Mouse (Mus musculus) heart, embryonic 15.5 days (tissue): ENCODE results near the gene Manbal. TPM values are rescaled to one million over a fixed set of nuclear protein-coding genes. Genes with fewer than 3 reads are reported as not detected.

Source experiments
- ATAC-seq: fragments of 200-750 bp; cut with Nextera tagmentation; replicated peaks from 2 replicates; pipeline ENCODE4 v1.8.0; 2017; ENCODE audit warnings: low read depth, moderate TSS enrichment; ENCODE audit not compliant: insufficient number of reproducible peaks, insufficient read depth, low FRiP score
- H3K27ac ChIP-seq: fragments of 300-500 bp; sonication (generic); 2 replicates; pipeline ENCODE4 v1.5.1; 2015; ENCODE audit warnings: mild to moderate bottlenecking, inconsistent platforms
- H3K27me3 ChIP-seq: fragments of 300-500 bp; sonication (generic); 2 replicates; pipeline ENCODE4 v1.6.1; 2015; ENCODE audit warnings: inconsistent platforms
- H3K36me3 ChIP-seq: fragments of 300-500 bp; sonication (generic); 2 replicates; pipeline ENCODE4 v1.6.1; 2015; ENCODE audit warnings: mild to moderate bottlenecking, inconsistent platforms
- H3K4me1 ChIP-seq: fragments of 300-500 bp; sonication (generic); replicated peaks from 2 replicates; pipeline ENCODE4 v1.6.1; 2015; ENCODE audit warnings: inconsistent platforms
- H3K4me2 ChIP-seq: fragments of 300-500 bp; sonication (generic); 2 replicates; pipeline ENCODE4 v1.6.1; 2015; ENCODE audit warnings: inconsistent platforms, mild to moderate bottlenecking, moderate library complexity
- H3K4me3 ChIP-seq: fragments of 300-500 bp; sonication (generic); 2 replicates; pipeline ENCODE4 v1.5.1; 2015; ENCODE audit warnings: mild to moderate bottlenecking, inconsistent platforms
- H3K9ac ChIP-seq: fragments of 300-500 bp; sonication (generic); 2 replicates; pipeline ENCODE4 v1.6.1; 2015; ENCODE audit warnings: mild to moderate bottlenecking, inconsistent platforms
- H3K9me3 ChIP-seq: fragments of 300-500 bp; sonication (generic); replicated peaks from 2 replicates; pipeline ENCODE4 v1.6.1; 2016; ENCODE audit warnings: inconsistent platforms
- WGBS: fragments of 180-500 bp; shearing (Covaris S2); methylation state at CpG from one replicate; pipeline ENCODE4 v1.1.7; 2015; ENCODE audit warnings: mixed read lengths; 5-methylcytosine and 5-hydroxymethylcytosine counted together
- polyA plus RNA-seq: library from polyadenylated mRNA; unstranded; fragments of >200 nt; fragmentation: Nextera tagmentation; extraction: Ambion mirVana; gene quantifications from 2 replicates; pipeline ENCODE4 v1.2.1, GENCODE M21; 2015

The Manbal gene
- polyA plus RNA-seq, 1 experiment from 2014 or later = 49.7 TPM

DNA sequence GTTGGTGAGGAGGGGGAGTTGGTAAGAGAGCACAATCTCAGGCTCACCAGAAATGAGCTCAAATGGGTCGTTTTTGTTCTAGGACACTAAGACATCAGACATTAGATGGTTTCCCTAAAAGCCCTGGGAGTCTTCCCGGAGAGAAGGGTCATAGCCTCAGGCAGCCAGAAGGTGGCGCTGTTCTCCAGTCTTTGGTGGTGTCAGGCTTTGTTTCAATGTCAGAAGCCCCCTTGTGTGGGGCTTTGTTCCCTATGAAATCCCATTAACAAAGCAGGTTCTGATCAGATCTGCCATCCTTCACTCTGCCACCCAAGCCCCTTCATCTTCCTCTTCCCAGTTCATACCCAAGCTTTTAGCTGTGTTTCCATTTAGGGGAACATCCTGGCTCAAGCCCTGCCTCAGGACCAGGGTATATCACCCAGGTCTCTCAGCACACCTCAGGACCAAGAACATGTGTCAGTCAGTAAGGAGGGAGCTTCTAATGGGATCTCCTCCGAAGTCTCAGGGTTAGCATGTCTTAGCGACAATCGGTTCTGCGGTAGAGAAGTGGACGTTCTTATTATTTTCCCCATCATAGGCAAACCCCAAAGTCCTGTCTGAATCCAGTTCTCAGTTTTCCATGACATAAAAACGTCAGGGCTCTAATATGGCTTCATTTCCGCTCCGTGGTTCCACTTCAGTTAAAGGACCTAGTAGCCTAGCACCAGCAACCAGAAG lies 25.7 kb upstream of the Manbal start:
- Histone ChIP-seq H3K9me3 (no peaks in the 10 kb centered on the region), H3K4me3 (no peak overlapping the region), H3K9ac (no peak overlapping the region), H3K4me2 (no peak overlapping the region), H3K27me3 (0 out of 2 replicates have a peak, but pooled peaks cover 3% of the 10 kb centered on the region), H3K4me1 (no peaks in the 10 kb centered on the region), H3K27ac (no peak overlapping the region), H3K36me3 (no peaks in the 10 kb centered on the region)
- 39% methylated on average over 11 of the region's 11 CpGs for WGBS
- ATAC-seq = no peak

DNA sequence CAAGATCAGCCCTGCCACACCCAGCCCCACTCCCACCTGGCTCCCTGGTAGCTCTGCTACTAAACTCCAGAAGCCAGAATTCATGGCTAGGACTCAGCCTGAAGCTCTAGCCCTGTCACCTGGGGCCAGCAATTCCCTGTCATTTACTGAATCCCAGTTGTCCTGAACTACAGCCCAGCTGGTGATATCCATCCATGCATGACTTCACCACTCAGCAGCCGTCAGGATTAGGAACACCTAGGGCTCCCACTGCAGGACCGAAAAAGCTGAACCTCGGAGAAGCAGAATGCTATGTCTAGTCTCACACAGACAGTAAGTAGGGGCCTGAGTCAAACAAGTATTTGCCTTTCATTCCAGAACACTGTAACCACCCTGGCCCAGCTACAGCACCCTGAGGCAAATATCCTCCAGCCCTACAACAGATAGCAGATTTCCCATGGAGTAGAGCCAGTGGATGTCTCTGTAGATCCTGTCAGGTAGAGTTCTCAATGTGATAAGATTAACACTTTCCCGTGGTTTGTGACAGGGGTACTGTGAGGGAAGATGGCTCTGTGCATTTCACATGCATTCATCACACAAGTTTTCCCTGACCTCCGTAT lies 25.0 kb upstream of the Manbal start:
- 48% methylated on average over 5 of the region's 5 CpGs for WGBS
- Histone ChIP-seq H3K36me3 (no peaks in the 10 kb centered on the region), H3K4me3 (no peak overlapping the region), H3K27me3 (no peaks in the 10 kb centered on the region), H3K27ac (no peak overlapping the region), H3K4me1 (peaks cover under 1% of the 10 kb centered on the region), H3K4me2 (no peak overlapping the region), H3K9me3 (no peaks in the 10 kb centered on the region), H3K9ac (no peak overlapping the region)
- ATAC-seq = no peak

DNA sequence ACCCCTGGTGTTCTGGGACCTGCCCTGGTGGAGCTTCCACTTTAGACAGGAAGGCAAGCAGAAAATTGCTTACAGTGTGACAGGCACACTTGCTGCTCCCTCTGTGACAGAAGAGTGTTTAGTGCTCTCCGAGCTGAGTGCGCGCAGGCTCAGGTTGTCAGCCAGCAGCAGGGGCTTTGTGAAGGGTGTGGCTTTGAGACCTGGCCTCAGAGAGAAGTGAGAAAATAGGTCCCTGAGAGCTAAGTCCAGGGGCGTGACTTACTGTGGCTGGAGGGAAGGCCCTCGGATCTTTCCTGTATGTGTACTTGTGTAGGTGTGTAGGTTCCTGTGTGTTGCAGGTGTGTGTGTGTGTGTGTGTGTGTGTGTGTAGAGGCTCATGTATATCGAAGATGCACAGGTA lies 24.1 kb upstream of the Manbal start:
- Histone ChIP-seq H3K27me3 (no peaks in the 10 kb centered on the region), H3K9me3 (no peaks in the 10 kb centered on the region), H3K36me3 (no peaks in the 10 kb centered on the region), H3K4me3 (no peak overlapping the region), H3K27ac (no peak overlapping the region), H3K4me1 (peaks cover 7% of the 10 kb centered on the region), H3K9ac (no peak overlapping the region), H3K4me2 (no peak overlapping the region)
- 68% methylated on average over 6 of the region's 6 CpGs for WGBS
- ATAC-seq = no peak

DNA sequence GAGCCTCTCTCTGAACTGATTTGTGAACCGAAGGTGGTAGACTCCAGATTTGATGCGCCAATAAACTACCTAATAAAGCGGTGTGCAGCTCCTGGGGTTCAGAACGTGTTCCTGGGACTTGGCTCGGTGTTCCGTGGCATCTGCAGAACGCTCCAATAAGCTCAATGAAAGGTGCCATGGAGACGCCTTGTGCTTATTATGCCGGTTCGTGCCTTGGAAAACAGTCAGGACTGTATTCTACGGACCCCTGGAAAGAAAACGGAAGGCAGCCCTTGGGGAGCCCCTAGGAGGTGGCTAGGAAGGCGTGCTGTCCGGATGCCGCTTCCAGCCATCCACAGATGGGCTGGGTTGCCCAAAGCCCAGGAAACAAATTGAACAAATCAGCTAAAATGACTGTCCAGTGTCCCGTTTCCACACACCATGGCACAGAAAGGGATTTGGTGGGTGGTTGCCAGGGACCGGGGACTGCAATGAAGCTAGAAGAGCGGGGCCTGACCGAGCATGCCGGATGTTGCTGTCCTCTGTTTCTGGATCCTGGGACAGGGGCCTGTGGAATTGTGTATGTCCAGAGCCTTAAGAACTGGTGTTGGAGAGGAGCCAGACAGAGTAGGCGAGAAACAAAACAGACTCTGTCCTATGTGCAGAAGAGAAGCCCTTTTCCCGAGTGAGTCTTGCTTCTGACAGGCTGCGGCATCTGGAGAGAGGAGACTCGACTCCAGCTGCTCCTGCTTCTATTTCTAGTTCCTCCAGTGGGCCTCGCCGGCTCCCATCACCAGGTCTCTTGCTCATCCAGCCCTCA lies 19.8 kb upstream of the Manbal start, which contains the start of gene Ghrh:
TSS of gene Ghrh (minus strand) at position 146 of the 799 bp plus-strand sequence.
- Histone ChIP-seq H3K27me3 (no peaks in the 10 kb centered on the region), H3K9me3 (no peaks in the 10 kb centered on the region), H3K4me1 (peaks cover 7% of the 10 kb centered on the region), H3K9ac (no peak within 1 kb of the TSS), H3K4me2 (0 out of 2 replicates have a peak within 1 kb of the TSS, but pooled peaks have one; percentile 8), H3K4me3 (no peak within 1 kb of the TSS), H3K36me3 (no peaks in the 10 kb centered on the region), H3K27ac (peak within 1 kb of the TSS; percentile 74)
- 57% methylated on average over 26 of the region's 26 CpGs for WGBS
- ATAC-seq = no peak; the same call in 1 of the 2 replicates

DNA sequence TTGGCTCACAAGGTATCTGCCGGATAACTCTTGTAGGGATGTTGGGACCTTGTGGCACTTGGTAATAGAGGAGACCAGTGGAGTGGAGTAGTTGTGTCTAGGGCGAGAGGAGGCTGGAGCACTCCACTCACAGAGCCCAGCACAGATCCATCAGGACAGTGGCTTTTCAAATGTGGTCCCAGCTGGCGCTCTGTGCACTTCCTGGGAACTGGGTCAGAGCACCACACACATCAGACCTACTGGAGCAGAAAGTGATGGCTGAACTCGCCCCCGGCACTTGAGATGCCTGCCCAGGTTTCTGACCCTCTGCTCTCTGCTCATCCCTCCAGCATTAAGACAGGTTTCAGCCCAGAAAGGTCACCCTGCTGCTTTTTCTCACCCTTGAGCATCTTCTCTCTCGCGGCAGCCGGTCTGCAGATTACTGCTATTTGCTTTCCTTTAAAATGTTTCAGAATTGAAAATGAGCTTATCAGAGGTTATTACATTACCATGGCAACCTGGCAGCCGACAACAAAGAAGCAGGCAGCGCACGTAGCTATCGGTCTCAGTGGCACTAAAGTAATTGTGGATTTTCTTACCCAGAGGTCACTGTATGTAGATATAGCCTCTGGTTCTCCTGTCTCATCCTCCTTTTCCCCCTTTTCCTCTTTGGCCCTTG lies 18.1 kb upstream of the Manbal start:
- Histone ChIP-seq H3K4me3 (no peak overlapping the region), H3K27me3 (no peaks in the 10 kb centered on the region), H3K4me2 (no peak overlapping the region), H3K36me3 (no peaks in the 10 kb centered on the region), H3K4me1 (peaks cover 7% of the 10 kb centered on the region), H3K9ac (no peak overlapping the region), H3K27ac (no peak overlapping the region), H3K9me3 (no peaks in the 10 kb centered on the region)
- no peak for ATAC-seq
- 64% methylated on average over 12 of the region's 12 CpGs for WGBS

DNA sequence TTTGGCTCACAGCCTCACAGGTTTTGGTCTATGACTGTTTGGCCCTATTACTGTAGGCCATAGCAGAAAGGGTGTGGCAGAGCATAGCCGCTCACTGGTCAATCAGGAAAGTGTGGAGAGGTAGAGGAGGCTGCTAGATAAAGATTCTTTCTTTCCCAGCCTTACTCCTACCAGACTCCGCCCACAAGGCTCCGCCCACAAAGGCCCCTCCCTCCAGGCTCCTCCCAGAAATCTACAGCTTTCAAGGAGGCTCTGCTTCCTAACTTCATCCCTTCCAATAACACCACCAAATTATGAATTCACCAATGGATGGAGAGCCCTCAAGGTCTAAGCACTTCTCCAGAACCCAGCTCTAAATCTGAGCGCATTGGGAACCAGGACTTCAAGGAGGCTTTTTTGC lies 14.2 kb upstream of the Manbal start:
- Histone ChIP-seq H3K9me3 (no peaks in the 10 kb centered on the region), H3K4me2 (no peak overlapping the region), H3K4me1 (no peaks in the 10 kb centered on the region), H3K36me3 (no peaks in the 10 kb centered on the region), H3K9ac (no peak overlapping the region), H3K27me3 (no peaks in the 10 kb centered on the region), H3K27ac (no peak overlapping the region), H3K4me3 (no peak overlapping the region)
- WGBS = 68% methylated on average over 4 of the region's 4 CpGs
- ATAC-seq = no peak

GRCm38 (mm10) chr2:157354106-157354505 lies 13.3 kb upstream of the Manbal start:
- no peaks in the 10 kb centered on the region for H3K36me3 ChIP-seq
- H3K4me1 ChIP-seq = no peaks in the 10 kb centered on the region
- H3K4me2 ChIP-seq = no peak overlapping the region
- ATAC-seq = no peak
- 67% methylated on average over 3 of the region's 3 CpGs for WGBS
- no peaks in the 10 kb centered on the region for H3K27me3 ChIP-seq
- H3K4me3 ChIP-seq = no peak overlapping the region
- no peak overlapping the region for H3K9ac ChIP-seq
- no peaks in the 10 kb centered on the region for H3K9me3 ChIP-seq
- H3K27ac ChIP-seq = no peak overlapping the region

GRCm38 (mm10) chr2:157360028-157360427 lies 7.4 kb upstream of the Manbal start:
- no peak overlapping the region for H3K9ac ChIP-seq
- WGBS = 76% methylated on average over 5 of the region's 5 CpGs
- ATAC-seq = no peak
- no peak overlapping the region for H3K4me3 ChIP-seq
- H3K9me3 ChIP-seq = no peaks in the 10 kb centered on the region
- peaks cover 6% of the 10 kb centered on the region for H3K4me1 ChIP-seq
- no peaks in the 10 kb centered on the region for H3K36me3 ChIP-seq
- H3K27ac ChIP-seq = no peak overlapping the region
- H3K4me2 ChIP-seq = no peak overlapping the region
- no peaks in the 10 kb centered on the region for H3K27me3 ChIP-seq

GRCm38 (mm10) chr2:157363031-157363430 lies 4.4 kb upstream of the Manbal start:
- no peak for ATAC-seq
- 64% methylated on average over 3 of the region's 3 CpGs for WGBS

GRCm38 (mm10) chr2:157366762-157367161 lies 632 bp upstream of the Manbal start:
- no peaks in the 10 kb centered on the region for H3K9me3 ChIP-seq
- no peaks in the 10 kb centered on the region for H3K36me3 ChIP-seq
- H3K4me1 ChIP-seq = peaks cover 25% of the 10 kb centered on the region
- no peak for ATAC-seq
- no peaks in the 10 kb centered on the region for H3K27me3 ChIP-seq
- peak overlapping the region; percentile 81 for H3K4me2 ChIP-seq
- H3K4me3 ChIP-seq = peak overlapping the region; percentile 95
- WGBS = 61% methylated on average over 9 of the region's 9 CpGs
- peak overlapping the region; percentile 94; the same call in 1 of the 2 replicates for H3K27ac ChIP-seq
- H3K9ac ChIP-seq = no peak overlapping the region

More at GRCm38 (mm10) chr2:157363031-157363430, 4.4 kb upstream of the Manbal start:
- Histone ChIP-seq H3K9ac (no peak overlapping the region), H3K4me2 (no peak overlapping the region), H3K4me1 (peaks cover 12% of the 10 kb centered on the region), H3K27ac (no peak overlapping the region), H3K36me3 (no peaks in the 10 kb centered on the region), H3K4me3 (no peak overlapping the region), H3K27me3 (no peaks in the 10 kb centered on the region), H3K9me3 (no peaks in the 10 kb centered on the region)

DNA sequence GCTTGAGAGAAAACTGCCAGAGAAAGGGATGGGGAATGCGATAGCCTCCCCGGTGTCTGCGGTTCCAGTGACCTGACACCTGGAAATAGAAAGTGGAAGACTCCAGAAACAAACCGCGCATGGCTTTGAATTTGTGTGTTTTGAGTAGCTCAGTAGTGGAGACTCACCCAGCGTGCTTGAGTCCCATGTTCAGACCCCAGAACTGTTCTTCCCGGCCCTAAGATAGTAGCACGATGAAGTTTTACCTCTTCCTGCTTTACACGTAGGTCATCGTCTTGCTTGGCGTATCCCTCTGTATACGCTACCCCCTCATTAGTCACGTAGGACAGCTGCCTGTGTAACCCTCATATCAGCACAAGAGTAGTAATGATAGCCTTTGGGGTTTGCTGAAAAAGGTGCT lies 597 bp downstream of the Manbal start:
- peak overlapping the region; percentile 81 for H3K4me2 ChIP-seq
- peak; percentile 1; the same call in 1 of the 2 replicates for ATAC-seq
- H3K4me3 ChIP-seq = peak overlapping the region; percentile 95
- no peaks in the 10 kb centered on the region for H3K9me3 ChIP-seq
- H3K9ac ChIP-seq = peak overlapping the region; percentile 94
- peak overlapping the region; percentile 94 for H3K27ac ChIP-seq
- H3K27me3 ChIP-seq = no peaks in the 10 kb centered on the region
- H3K36me3 ChIP-seq = no peaks in the 10 kb centered on the region
- peaks cover 32% of the 10 kb centered on the region for H3K4me1 ChIP-seq
- WGBS = 3% methylated on average over 13 of the region's 13 CpGs
